Mouse (Mus musculus) MEL (cell line): ENCODE data around the gene Padi4. TPM values are rescaled to one million over a fixed set of nuclear protein-coding genes. Genes with fewer than 3 reads are reported as not detected.

ENCODE experiments used
- DNase-seq: peaks from one replicate; pipeline ENCODE4 v3.0.0; 2011; ENCODE audit warnings: low read depth, low spot score
- H3K27ac ChIP-seq: 2 replicates; pipeline ENCODE4 v1.5.1; 2012; ENCODE audit warnings: low read depth, mild to moderate bottlenecking, control low read depth, low read length, moderate library complexity; ENCODE audit not compliant: control insufficient read depth
- H3K27me3 ChIP-seq, 2 experiments: fragments of 150-350 bp in 1 of 2; sonication (generic) in 1 of 2; 2 replicates each; pipeline ENCODE4 v1.6.1; 2012; ENCODE audit warnings: low read length in 2 of 2, mild to moderate bottlenecking in 2 of 2, improper control_type of control experiment in 1 of 2, moderate library complexity in 1 of 2; ENCODE audit not compliant: insufficient read depth in 2 of 2, control insufficient read depth in 1 of 2
- H3K36me3 ChIP-seq, 2 experiments: 2 replicates each; pipeline ENCODE4 v1.6.1; 2012 to 2014; ENCODE audit warnings: low read length in 2 of 2, improper control_type of control experiment in 1 of 2, inconsistent platforms in 1 of 2, mild to moderate bottlenecking in 1 of 2; ENCODE audit not compliant: insufficient read depth in 2 of 2, control insufficient read depth in 1 of 2
- H3K4me1 ChIP-seq, 2 experiments: fragments of 150-350 bp in 1 of 2; sonication (generic) in 1 of 2; 2 replicates each; pipeline ENCODE4 v1.6.1; 2012; ENCODE audit warnings: low read length in 2 of 2, improper control_type of control experiment in 1 of 2, mild to moderate bottlenecking in 1 of 2; ENCODE audit not compliant: insufficient read depth in 2 of 2, control insufficient read depth in 1 of 2
- H3K4me3 ChIP-seq, 2 experiments: fragments of 150-350 bp in 1 of 2; sonication (generic) in 1 of 2; 2 replicates each; pipeline ENCODE4 v1.5.1; 2012; ENCODE audit warnings: low read depth in 2 of 2, low read length in 2 of 2, mild to moderate bottlenecking in 2 of 2, moderate library complexity in 2 of 2, control low read depth in 1 of 2, improper control_type of control experiment in 1 of 2; ENCODE audit not compliant: control insufficient read depth in 1 of 2, insufficient read depth in 1 of 2
- H3K79me2 ChIP-seq: 2 replicates; pipeline ENCODE4 v1.6.1; 2012; ENCODE audit warnings: mild to moderate bottlenecking, low read length, moderate library complexity; ENCODE audit not compliant: control insufficient read depth, poor library complexity, insufficient read depth
- H3K9ac ChIP-seq: 2 replicates; pipeline ENCODE4 v1.6.1; 2012; ENCODE audit warnings: low read depth, mild to moderate bottlenecking, control low read depth, low read length, moderate library complexity; ENCODE audit not compliant: control insufficient read depth, poor library complexity, severe bottlenecking
- H3K9me3 ChIP-seq: fragments of 150-350 bp; sonication (generic); replicated peaks from 2 replicates; pipeline ENCODE4 v1.6.1; 2012; ENCODE audit warnings: mild to moderate bottlenecking, low read length, improper control_type of control experiment, moderate library complexity; ENCODE audit not compliant: insufficient read depth
- BHLHE40 ChIP-seq: IDR thresholded peaks from 2 replicates; pipeline ENCODE4 v1.6.1; 2012; ENCODE audit warnings: low read depth, mild to moderate bottlenecking, inconsistent platforms, low read length, improper control_type of control experiment, borderline replicate concordance
- CHD1 ChIP-seq: IDR thresholded peaks from 2 replicates; pipeline ENCODE4 v1.6.1; 2012; ENCODE audit warnings: low read depth, mild to moderate bottlenecking, inconsistent platforms, low read length, improper control_type of control experiment
- CHD2 ChIP-seq: IDR thresholded peaks from 2 replicates; pipeline ENCODE4 v1.6.1; 2011; ENCODE audit warnings: low read length, improper control_type of control experiment
- CTCF ChIP-seq, 3 experiments: IDR thresholded peaks in 2 of 3; conservative IDR thresholded peaks in 1 of 3; 2 replicates each; pipeline ENCODE4 v1.5.1; 2011 to 2012; ENCODE audit warnings: low read length in 3 of 3, low read depth in 2 of 3, mild to moderate bottlenecking in 2 of 3, improper control_type of control experiment in 1 of 3, inconsistent platforms in 1 of 3, mixed read lengths in 1 of 3, moderate library complexity in 1 of 3; ENCODE audit not compliant: control insufficient read depth in 1 of 3, insufficient read depth in 1 of 3, poor library complexity in 1 of 3, severe bottlenecking in 1 of 3
- ELF1 ChIP-seq: IDR thresholded peaks from 2 replicates; pipeline ENCODE4 v1.6.1; 2014; ENCODE audit warnings: low read depth, mild to moderate bottlenecking, inconsistent platforms, low read length, improper control_type of control experiment, moderate library complexity
- EP300 ChIP-seq, 2 experiments: IDR thresholded peaks; 2 replicates each; pipeline ENCODE4 v1.6.1; 2011; ENCODE audit warnings: improper control_type of control experiment in 2 of 2, low read length in 2 of 2, low read depth in 1 of 2, mild to moderate bottlenecking in 1 of 2
- ETS1 ChIP-seq: IDR thresholded peaks from 2 replicates; pipeline ENCODE4 v1.6.1; 2012; ENCODE audit warnings: low read depth, mild to moderate bottlenecking, inconsistent platforms, low read length, improper control_type of control experiment, moderate library complexity
- GATA1 ChIP-seq: IDR thresholded peaks from 2 replicates; pipeline ENCODE4 v1.6.1; 2011; ENCODE audit warnings: low read depth, low read length, improper control_type of control experiment
- HCFC1 ChIP-seq: IDR thresholded peaks from 2 replicates; pipeline ENCODE4 v1.6.1; 2012; ENCODE audit warnings: low read depth, mild to moderate bottlenecking, inconsistent platforms, low read length, improper control_type of control experiment, moderate library complexity
- JUND ChIP-seq: IDR thresholded peaks from 2 replicates; pipeline ENCODE4 v1.6.1; 2011; ENCODE audit warnings: low read depth, mild to moderate bottlenecking, improper control_type of control experiment, low read length
- MAFK ChIP-seq: IDR thresholded peaks from 2 replicates; pipeline ENCODE4 v1.6.1; 2011; ENCODE audit warnings: low read depth, mild to moderate bottlenecking, low read length, improper control_type of control experiment, borderline replicate concordance
- MAZ ChIP-seq: IDR thresholded peaks from 2 replicates; pipeline ENCODE4 v1.6.1; 2012; ENCODE audit warnings: low read depth, mild to moderate bottlenecking, inconsistent platforms, low read length, improper control_type of control experiment
- MEF2A ChIP-seq: IDR thresholded peaks from 2 replicates; pipeline ENCODE4 v1.6.1; 2014; ENCODE audit warnings: low read depth, mild to moderate bottlenecking, inconsistent platforms, low read length, improper control_type of control experiment; ENCODE audit not compliant: poor library complexity, insufficient replicate concordance, severe bottlenecking; ENCODE audit errors: extremely low read depth
- MYB ChIP-seq: IDR thresholded peaks from 2 replicates; pipeline ENCODE4 v1.6.1; 2011; ENCODE audit warnings: mild to moderate bottlenecking, low read depth, low read length, improper control_type of control experiment
- MYC ChIP-seq: IDR thresholded peaks from 2 replicates; pipeline ENCODE4 v1.6.1; 2011; ENCODE audit warnings: low read depth, mild to moderate bottlenecking, low read length, improper control_type of control experiment, moderate library complexity
- POLR2A ChIP-seq, 2 experiments: IDR thresholded peaks; 2 replicates each; pipeline ENCODE4 v1.6.1; 2011 to 2012; ENCODE audit warnings: low read length in 2 of 2, mild to moderate bottlenecking in 2 of 2, control low read depth in 1 of 2, improper control_type of control experiment in 1 of 2, low read depth in 1 of 2, moderate library complexity in 1 of 2; ENCODE audit not compliant: control insufficient read depth in 1 of 2, insufficient read depth in 1 of 2, poor library complexity in 1 of 2
- POLR2AphosphoS5 ChIP-seq: IDR thresholded peaks from 2 replicates; pipeline ENCODE4 v1.6.1; 2012; ENCODE audit warnings: low read depth, borderline replicate concordance, mild to moderate bottlenecking, inconsistent platforms, low read length, moderate library complexity, mixed read lengths
- RAD21 ChIP-seq: IDR thresholded peaks from 2 replicates; pipeline ENCODE4 v1.6.1; 2011; ENCODE audit warnings: mild to moderate bottlenecking, low read depth, low read length, improper control_type of control experiment
- RCOR1 ChIP-seq: IDR thresholded peaks from 2 replicates; pipeline ENCODE4 v1.6.1; 2012; ENCODE audit warnings: low read depth, mild to moderate bottlenecking, inconsistent platforms, low read length, improper control_type of control experiment
- SIN3A ChIP-seq: IDR thresholded peaks from 2 replicates; pipeline ENCODE4 v1.6.1; 2012; ENCODE audit warnings: low read length, improper control_type of control experiment, inconsistent platforms
- SMC3 ChIP-seq: IDR thresholded peaks from 2 replicates; pipeline ENCODE4 v1.6.1; 2011; ENCODE audit warnings: low read depth, low read length, improper control_type of control experiment
- TCF12 ChIP-seq: IDR thresholded peaks from 2 replicates; pipeline ENCODE4 v1.6.1; 2014; ENCODE audit warnings: low read depth, mild to moderate bottlenecking, inconsistent platforms, low read length, improper control_type of control experiment, moderate library complexity
- UBTF ChIP-seq: IDR thresholded peaks from 2 replicates; pipeline ENCODE4 v1.6.1; 2012; ENCODE audit warnings: low read depth, mild to moderate bottlenecking, inconsistent platforms, low read length, improper control_type of control experiment, moderate library complexity, borderline replicate concordance; ENCODE audit not compliant: insufficient read depth
- USF1 ChIP-seq: IDR thresholded peaks from 2 replicates; pipeline ENCODE4 v1.6.1; 2014; ENCODE audit warnings: low read depth, mild to moderate bottlenecking, inconsistent platforms, low read length, improper control_type of control experiment, moderate library complexity
- ZC3H11A ChIP-seq: IDR thresholded peaks from 2 replicates; pipeline ENCODE4 v1.6.1; 2012; ENCODE audit warnings: low read depth, mild to moderate bottlenecking, inconsistent platforms, low read length, improper control_type of control experiment
- ZMIZ1 ChIP-seq: IDR thresholded peaks from 2 replicates; pipeline ENCODE4 v1.6.1; 2012; ENCODE audit warnings: low read depth, mild to moderate bottlenecking, inconsistent platforms, low read length, improper control_type of control experiment, moderate library complexity
- ZNF384 ChIP-seq: IDR thresholded peaks from 2 replicates; pipeline ENCODE4 v1.6.1; 2012; ENCODE audit warnings: low read depth, mild to moderate bottlenecking, inconsistent platforms, low read length, improper control_type of control experiment
- polyA plus RNA-seq, 2 experiments: library from polyadenylated mRNA; stranded (reverse) in 1 of 2; unstranded in 1 of 2; fragments of >175 nt in 1 of 2; fragments of >200 nt in 1 of 2; gene quantifications; 2 replicates each; pipeline versions ENCODE4 v1.2.1 to v1.2.4; 2012; ENCODE audit warnings: low replicate concordance in 2 of 2, low read depth in 1 of 2; ENCODE audit not compliant: insufficient read length in 2 of 2, insufficient read depth in 1 of 2, missing spikeins in 1 of 2
- total RNA-seq: library from RNA; depleted of rRNA; stranded (reverse); fragments of 300-350 nt; gene quantifications from 2 replicates; pipeline ENCODE4 v1.2.3, GENCODE M21; 2012

Gene Padi4
- total and polyA plus RNA-seq, 3 experiments: not detected

- TF ChIP-seq SMC3 (no peak), EP300 (IDR thresholded peaks at IDR 0.05; ENCODE audit: low read depth in 1 of 2, low read length in 2 of 2) (no peak), TCF12 (no peak), POLR2AphosphoS5 (no peak)
- TF ChIP-seq, all 39 proteins: peak for 5
Measured at GRCm38 (mm10) chr4:140813358-140814185, 39.5 kb upstream of the Padi4 start (continued).

GRCm38 (mm10) chr4:140812609-140813008 lies 38.6 kb upstream of the Padi4 start:
- Histone ChIP-seq H3K36me3 (peaks cover 0 to 9% of the 10 kb centered on the region in 2 experiments; a peak in 2 of 4 replicates), H3K9ac (peak overlapping the region; percentile 73), H3K9me3 (no peaks in the 10 kb centered on the region), H3K27ac (peak overlapping the region; percentile 91)
- TF ChIP-seq ELF1: peak; percentile 51; the same call in 1 of the 2 replicates
- no peak for TF ChIP-seq MAFK
- TF ChIP-seq RCOR1: 0 out of 2 replicates have a peak, but pooled peaks have one; percentile 5
- TF ChIP-seq ETS1: peak; percentile 92
- TF ChIP-seq BHLHE40: peak; percentile 45; the same call in 1 of the 2 replicates
- peak; percentile 74; the same call in 1 of the 2 replicates for TF ChIP-seq MAZ
- peak; percentile 57 for TF ChIP-seq SIN3A
- TF ChIP-seq USF1: peak; percentile 64
- TF ChIP-seq RAD21: no peak
- TF ChIP-seq HCFC1: peak; percentile 62
- no peak for TF ChIP-seq GATA1
- TF ChIP-seq POLR2A (IDR thresholded peaks at IDR 0.05; ENCODE audit: control insufficient read depth in 1 of 2, insufficient read depth in 1 of 2, low read depth in 1 of 2, low read length in 2 of 2, poor library complexity in 1 of 2): peak in 1 of 2 experiments; percentile 51; a peak in 1 of 4 replicates
- TF ChIP-seq EP300 (IDR thresholded peaks at IDR 0.05; ENCODE audit: low read depth in 1 of 2, low read length in 2 of 2): peak in 1 of 2 experiments; percentile 52; a peak in 1 of 4 replicates
- TF ChIP-seq, all 39 proteins: peak for 10
- peaks cover 19% of the 10 kb centered on the region for H3K79me2 ChIP-seq
- DNase-seq: peak; percentile 92
- H3K27me3 ChIP-seq: no peaks in the 10 kb centered on the region
- H3K4me3 ChIP-seq: peak overlapping the region; percentile 67 to 85
- peaks cover 4 to 52% of the 10 kb centered on the region in 2 experiments; a peak in 3 of 4 replicates for H3K4me1 ChIP-seq

GRCm38 (mm10) chr4:140812191-140812590 lies 38.2 kb upstream of the Padi4 start:
- Histone ChIP-seq H3K9ac (peak overlapping the region; percentile 32), H3K9me3 (no peaks in the 10 kb centered on the region), H3K36me3 (peaks cover 0 to 9% of the 10 kb centered on the region in 2 experiments; a peak in 2 of 4 replicates), H3K27ac (peak overlapping the region; percentile 91), H3K4me1 (peaks cover 4 to 52% of the 10 kb centered on the region in 2 experiments; a peak in 3 of 4 replicates), H3K79me2 (peaks cover 23% of the 10 kb centered on the region), H3K27me3 (no peaks in the 10 kb centered on the region), H3K4me3 (peak overlapping the region; percentile 67 to 85; a peak in 3 of 4 replicates)
- peak; percentile 72 for DNase-seq
- TF ChIP-seq ZMIZ1 (no peak), MEF2A (peak; percentile 0; the same call in 1 of the 2 replicates), CHD1 (no peak), SIN3A (no peak), ELF1 (no peak), ZC3H11A (no peak), EP300 (IDR thresholded peaks at IDR 0.05; ENCODE audit: low read depth in 1 of 2, low read length in 2 of 2) (peak in 1 of 2 experiments; percentile 19; a peak in 1 of 4 replicates), UBTF (no peak), MYC (peak; percentile 6; the same call in 1 of the 2 replicates), ZNF384 (no peak), CHD2 (peak; percentile 32; the same call in 1 of the 2 replicates), RAD21 (no peak), CTCF (IDR thresholded peaks at IDR 0.05 in 2 of 3, conservative IDR thresholded peaks at IDR 0.05 in 1 of 3; ENCODE audit: control insufficient read depth in 1 of 3, insufficient read depth in 1 of 3, low read depth in 2 of 3, low read length in 3 of 3, poor library complexity in 1 of 3, severe bottlenecking in 1 of 3) (no peak), JUND (no peak), MYB (no peak)
